In the genomic region with DNA sequence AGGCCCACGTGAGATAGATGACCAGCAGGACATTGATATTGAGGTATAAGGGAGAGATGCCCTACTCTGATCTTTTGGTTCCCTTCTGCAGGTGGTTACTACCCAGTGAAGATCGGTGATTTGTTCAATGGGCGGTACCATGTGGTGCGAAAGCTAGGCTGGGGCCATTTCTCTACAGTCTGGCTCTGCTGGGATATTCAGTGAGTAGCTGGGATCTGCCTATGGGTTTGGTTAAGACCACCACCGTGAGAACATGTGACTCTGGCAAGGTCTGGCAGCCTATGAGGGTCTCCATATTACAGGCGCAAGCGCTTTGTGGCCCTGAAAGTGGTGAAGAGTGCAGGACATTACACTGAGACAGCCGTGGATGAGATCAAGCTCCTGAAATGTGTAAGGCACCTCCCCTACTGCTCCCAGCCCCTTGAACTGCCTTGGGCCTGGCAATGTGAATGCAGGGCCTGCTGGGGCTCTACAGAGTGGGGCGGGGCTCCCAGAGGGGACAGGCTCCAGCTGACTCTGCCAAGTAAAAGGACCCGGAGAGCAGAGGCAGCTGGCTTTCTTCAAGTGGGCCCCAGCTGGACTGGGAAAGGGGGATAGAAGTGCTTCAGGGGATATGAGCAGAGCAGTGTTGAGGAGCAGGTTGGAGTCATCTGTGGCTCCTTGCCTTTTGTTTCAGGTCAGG, we compare ENCODE assay signal across 10 mouse cellular contexts. TPM values are rescaled to one million over a fixed set of nuclear protein-coding genes. Genes with fewer than 3 reads are reported as not detected.
DNase-seq lines count a peak whose midpoint lies in the region; ATAC-seq lines count a peak whose summit lies in the region.
"Had no signal": no experiment of that assay in that cellular context is flagged by ENCODE, and none has a peak within 500 bp of the region (broad histone marks: within the 10 kb centered on the region; RNA-seq: fewer than 3 reads in every experiment).

No protein-coding gene starts in this region.

- H3K4me1 ChIP-seq in embryonic facial prominence, embryonic 14.5 days (ENCODE audit: control insufficient read depth, insufficient read depth, low read length), result no peaks in the 10 kb centered on the region
- 0 out of 2 replicates have a peak, but pooled peaks cover 3% of the 10 kb centered on the region for H3K4me1 ChIP-seq in embryonic facial prominence, embryonic 10.5 days
- H3K4me1 ChIP-seq in neural tube, embryonic 11.5 days (ENCODE audit: control insufficient read depth, insufficient read depth, low read length), result no peaks in the 10 kb centered on the region
- H3K4me1 ChIP-seq in limb, embryonic 15.5 days, result peaks cover 8% of the 10 kb centered on the region; the same call in 1 of the 2 replicates
- H3K4me1 ChIP-seq in stomach, embryonic 16.5 days (ENCODE audit: control insufficient read depth, insufficient read depth, low read length), result peaks cover 5% of the 10 kb centered on the region; the same call in 1 of the 2 replicates

- H3K36me3 ChIP-seq in embryonic facial prominence, embryonic 14.5 days (ENCODE audit: control insufficient read depth, insufficient read depth, low read length), result peaks cover 24% of the 10 kb centered on the region
- peaks cover 43% of the 10 kb centered on the region for H3K36me3 ChIP-seq in embryonic facial prominence, embryonic 10.5 days (replicated peaks)
- no peaks in the 10 kb centered on the region for H3K36me3 ChIP-seq in neural tube, embryonic 11.5 days (ENCODE audit: control insufficient read depth, insufficient read depth, low read length)
- peaks cover 24% of the 10 kb centered on the region for H3K36me3 ChIP-seq in limb, embryonic 15.5 days
- peaks cover 6% of the 10 kb centered on the region; the same call in 1 of the 2 replicates for H3K36me3 ChIP-seq in stomach, embryonic 16.5 days (ENCODE audit: control insufficient read depth, insufficient read depth, low read length)

- peak; percentile 29 for DNase-seq in embryonic facial prominence, embryonic 14.5 days (ENCODE audit: low spot score)
- DNase-seq in embryonic facial prominence, embryonic 10.5 days (ENCODE audit: low spot score), result no peak
- no peak for DNase-seq in neural tube, embryonic 11.5 days (ENCODE audit: low spot score)
- DNase-seq in neural tube, embryonic 10.5 days (ENCODE audit: extremely low spot score, low spot score), result no peak
- no peak for DNase-seq in spleen, postnatal 14 days (ENCODE audit: low spot score in 2 of 2)
- no peak for DNase-seq in cerebellum, adult 8-10 months
- DNase-seq: forebrain, postnatal 0 days had no signal

- H3K4me3 ChIP-seq in embryonic facial prominence, embryonic 14.5 days (ENCODE audit: low read depth, low read length), result no peak overlapping the region
- no peak overlapping the region for H3K4me3 ChIP-seq in embryonic facial prominence, embryonic 10.5 days
- H3K4me3 ChIP-seq in neural tube, embryonic 11.5 days (ENCODE audit: low read depth, low read length), result no peak overlapping the region
- H3K4me3 ChIP-seq in limb, embryonic 15.5 days, result no peak overlapping the region
- no peak overlapping the region for H3K4me3 ChIP-seq in stomach, embryonic 16.5 days (replicated peaks; ENCODE audit: low read length)

- WGBS in embryonic facial prominence, embryonic 14.5 days, result 74% methylated on average over 10 of the region's 10 CpGs
- WGBS in embryonic facial prominence, embryonic 10.5 days, result 74% methylated on average over 10 of the region's 10 CpGs
- 75% methylated on average over 10 of the region's 10 CpGs for WGBS in neural tube, embryonic 11.5 days
- WGBS in limb, embryonic 15.5 days, result 75% methylated on average over 10 of the region's 10 CpGs
- 68% methylated on average over 10 of the region's 10 CpGs for WGBS in stomach, embryonic 16.5 days

- H3K9me3 ChIP-seq in embryonic facial prominence, embryonic 14.5 days (ENCODE audit: control insufficient read depth, low read length), result no peaks in the 10 kb centered on the region
- H3K9me3 ChIP-seq in embryonic facial prominence, embryonic 10.5 days, result no peaks in the 10 kb centered on the region
- no peaks in the 10 kb centered on the region for H3K9me3 ChIP-seq in neural tube, embryonic 11.5 days (ENCODE audit: control insufficient read depth, low read length)
- H3K9me3 ChIP-seq in limb, embryonic 15.5 days, result no peaks in the 10 kb centered on the region
- H3K9me3 ChIP-seq in stomach, embryonic 16.5 days (replicated peaks; ENCODE audit: control insufficient read depth, low read length), result no peaks in the 10 kb centered on the region

- H3K9ac ChIP-seq in embryonic facial prominence, embryonic 14.5 days (ENCODE audit: low read depth, low read length), result no peak overlapping the region
- H3K9ac ChIP-seq in neural tube, embryonic 11.5 days (ENCODE audit: low read length), result no peak overlapping the region
- no peak overlapping the region for H3K9ac ChIP-seq in limb, embryonic 15.5 days
- H3K9ac ChIP-seq in stomach, embryonic 16.5 days (ENCODE audit: low read length), result peak overlapping the region; percentile 43; the same call in 1 of the 2 replicates
- H3K9ac ChIP-seq: forebrain, postnatal 0 days; liver, embryonic 14.5 days had no signal

- peak; percentile 64 for ATAC-seq in embryonic facial prominence, embryonic 14.5 days (ENCODE audit: low read depth)
- peak; percentile 27; the same call in 1 of the 2 replicates for ATAC-seq in neural tube, embryonic 11.5 days (ENCODE audit: insufficient read depth, low FRiP score, low TSS enrichment)
- peak; percentile 40; the same call in 1 of the 2 replicates for ATAC-seq in limb, embryonic 15.5 days (ENCODE audit: insufficient number of reproducible peaks, low FRiP score, low TSS enrichment, low read depth)
- peak; percentile 77 for ATAC-seq in stomach, embryonic 16.5 days (ENCODE audit: insufficient read depth, low FRiP score)

- H3K4me2 ChIP-seq in embryonic facial prominence, embryonic 14.5 days (ENCODE audit: low read depth, low read length), result no peak overlapping the region
- no peak overlapping the region for H3K4me2 ChIP-seq in neural tube, embryonic 11.5 days (ENCODE audit: low read depth)
- no peak overlapping the region for H3K4me2 ChIP-seq in limb, embryonic 15.5 days
- no peak overlapping the region for H3K4me2 ChIP-seq in stomach, embryonic 16.5 days (ENCODE audit: low read depth, low read length)

- no peak overlapping the region; the same call in 1 of the 2 replicates for H3K27ac ChIP-seq in embryonic facial prominence, embryonic 14.5 days (replicated peaks; ENCODE audit: low read depth, low read length)
- no peak overlapping the region for H3K27ac ChIP-seq in embryonic facial prominence, embryonic 10.5 days (replicated peaks)
- no peak overlapping the region for H3K27ac ChIP-seq in neural tube, embryonic 11.5 days (ENCODE audit: low read depth, low read length)
- no peak overlapping the region for H3K27ac ChIP-seq in limb, embryonic 15.5 days
- H3K27ac ChIP-seq in stomach, embryonic 16.5 days (ENCODE audit: low read length), result peak overlapping the region; percentile 62
- H3K27ac ChIP-seq: liver, embryonic 14.5 days had no signal

- no peaks in the 10 kb centered on the region for H3K27me3 ChIP-seq in embryonic facial prominence, embryonic 14.5 days (replicated peaks; ENCODE audit: control insufficient read depth, insufficient read depth, low read length)
- peaks cover 19% of the 10 kb centered on the region; the same call in 1 of the 2 replicates for H3K27me3 ChIP-seq in embryonic facial prominence, embryonic 10.5 days (replicated peaks; ENCODE audit: low read depth, poor library complexity, severe bottlenecking)
- no peaks in the 10 kb centered on the region for H3K27me3 ChIP-seq in neural tube, embryonic 11.5 days (ENCODE audit: control insufficient read depth, insufficient read depth, low read length)
- H3K27me3 ChIP-seq in limb, embryonic 15.5 days, result 0 out of 2 replicates have a peak, but pooled peaks cover 3% of the 10 kb centered on the region
- H3K27me3 ChIP-seq in stomach, embryonic 16.5 days (ENCODE audit: control insufficient read depth, insufficient read depth, low read length), result no peaks in the 10 kb centered on the region; the same call in 1 of the 2 replicates

RNA-seq across cellular contexts. Expression of gene Srpk3, which starts 0.7 kb away (rescaled TPM):
- 54.6 and 63.2 TPM in 2 replicates for polyA plus RNA-seq in embryonic facial prominence, embryonic 14.5 days (2014; fragmentation: Nextera tagmentation; extraction: Ambion mirVana)
- 1.00 and 2.0 TPM in 2 replicates for polyA plus RNA-seq in embryonic facial prominence, embryonic 10.5 days (2016; fragmentation: Nextera tagmentation; extraction: Ambion mirVana)
- 6.2 and 7.2 TPM in 2 replicates for polyA plus RNA-seq in neural tube, embryonic 11.5 days (2014; fragmentation: Nextera tagmentation; extraction: Ambion mirVana)
- polyA plus RNA-seq in limb, embryonic 15.5 days (2015; fragmentation: Nextera tagmentation; extraction: Ambion mirVana), result 22.9 and 66.2 TPM in 2 replicates
- 4.8 and 15.1 TPM in 2 replicates for polyA plus RNA-seq in stomach, embryonic 16.5 days (2015; fragmentation: Nextera tagmentation; extraction: Ambion mirVana)

RNA-seq across cellular contexts. Expression of gene Idh3g, which starts 11.8 kb away (rescaled TPM):
- polyA plus RNA-seq in embryonic facial prominence, embryonic 14.5 days (2014; fragmentation: Nextera tagmentation; extraction: Ambion mirVana), result 193 and 211 TPM in 2 replicates
- 175 and 176 TPM in 2 replicates for polyA plus RNA-seq in embryonic facial prominence, embryonic 10.5 days (2016; fragmentation: Nextera tagmentation; extraction: Ambion mirVana)
- polyA plus RNA-seq in neural tube, embryonic 11.5 days (2014; fragmentation: Nextera tagmentation; extraction: Ambion mirVana), result 197 and 198 TPM in 2 replicates
- 190 and 200 TPM in 2 replicates for polyA plus RNA-seq in limb, embryonic 15.5 days (2015; fragmentation: Nextera tagmentation; extraction: Ambion mirVana)
- 197 and 209 TPM in 2 replicates for polyA plus RNA-seq in stomach, embryonic 16.5 days (2015; fragmentation: Nextera tagmentation; extraction: Ambion mirVana)

RNA-seq across cellular contexts. Expression of gene Ssr4, which starts 11.9 kb away (rescaled TPM):
- 259 and 277 TPM in 2 replicates for polyA plus RNA-seq in embryonic facial prominence, embryonic 14.5 days (2014; fragmentation: Nextera tagmentation; extraction: Ambion mirVana)
- polyA plus RNA-seq in embryonic facial prominence, embryonic 10.5 days (2016; fragmentation: Nextera tagmentation; extraction: Ambion mirVana), result 101 and 107 TPM in 2 replicates
- polyA plus RNA-seq in neural tube, embryonic 11.5 days (2014; fragmentation: Nextera tagmentation; extraction: Ambion mirVana), result 134 and 136 TPM in 2 replicates
- polyA plus RNA-seq in limb, embryonic 15.5 days (2015; fragmentation: Nextera tagmentation; extraction: Ambion mirVana), result 223 and 229 TPM in 2 replicates
- 248 and 275 TPM in 2 replicates for polyA plus RNA-seq in stomach, embryonic 16.5 days (2015; fragmentation: Nextera tagmentation; extraction: Ambion mirVana)

RNA-seq across cellular contexts. Expression of gene Plxnb3, which starts 18.1 kb away (rescaled TPM):
- 0.90 and 1.1 TPM in 2 replicates for polyA plus RNA-seq in embryonic facial prominence, embryonic 14.5 days (2014; fragmentation: Nextera tagmentation; extraction: Ambion mirVana)
- 0.08 and 0.14 TPM in 2 replicates for polyA plus RNA-seq in embryonic facial prominence, embryonic 10.5 days (2016; fragmentation: Nextera tagmentation; extraction: Ambion mirVana)
- 0.09 TPM in 1 of 2 replicates, not detected in the other for polyA plus RNA-seq in neural tube, embryonic 11.5 days (2014; fragmentation: Nextera tagmentation; extraction: Ambion mirVana)
- polyA plus RNA-seq in limb, embryonic 15.5 days (2015; fragmentation: Nextera tagmentation; extraction: Ambion mirVana), result 0.60 and 0.87 TPM in 2 replicates
- 0.77 and 1.1 TPM in 2 replicates for polyA plus RNA-seq in stomach, embryonic 16.5 days (2015; fragmentation: Nextera tagmentation; extraction: Ambion mirVana)

RNA-seq across cellular contexts. Expression of gene Pdzd4, which starts 49.8 kb away (rescaled TPM):
- 1.1 and 1.8 TPM in 2 replicates for polyA plus RNA-seq in embryonic facial prominence, embryonic 14.5 days (2014; fragmentation: Nextera tagmentation; extraction: Ambion mirVana)
- polyA plus RNA-seq in embryonic facial prominence, embryonic 10.5 days (2016; fragmentation: Nextera tagmentation; extraction: Ambion mirVana), result 0.65 and 0.79 TPM in 2 replicates
- 1.1 and 1.7 TPM in 2 replicates for polyA plus RNA-seq in neural tube, embryonic 11.5 days (2014; fragmentation: Nextera tagmentation; extraction: Ambion mirVana)
- polyA plus RNA-seq in limb, embryonic 15.5 days (2015; fragmentation: Nextera tagmentation; extraction: Ambion mirVana), result 0.51 and 1.0 TPM in 2 replicates
- 0.69 and 0.96 TPM in 2 replicates for polyA plus RNA-seq in stomach, embryonic 16.5 days (2015; fragmentation: Nextera tagmentation; extraction: Ambion mirVana)

Comparison
In these comparisons a context has a peak if more than half of its experiments do, and no peak if none do; other contexts are left out.
1. ATAC-seq: peak in every context shown above with its lines; median percentile 77 in stomach, embryonic 16.5 days; 64 in embryonic facial prominence, embryonic 14.5 days; 40 in limb, embryonic 15.5 days; 27 in neural tube, embryonic 11.5 days.